Mouse (Mus musculus) testis, adult 2 months (tissue): ENCODE data around the gene Gm39115. TPM values are rescaled to one million over a fixed set of nuclear protein-coding genes. Genes with fewer than 3 reads are reported as not detected.

ENCODE experiments used
- H3K27ac ChIP-seq: fragments of 200-500 bp; 2 replicates; pipeline ENCODE4 v1.5.1; 2012; ENCODE audit warnings: low read depth, low read length; ENCODE audit not compliant: control insufficient read depth, insufficient read depth
- H3K27me3 ChIP-seq: fragments of 200-500 bp; 2 replicates; pipeline ENCODE4 v1.6.1; 2012; ENCODE audit warnings: mild to moderate bottlenecking, low read length, moderate library complexity; ENCODE audit not compliant: control insufficient read depth, insufficient read depth
- H3K36me3 ChIP-seq: fragments of 200-500 bp; 2 replicates; pipeline ENCODE4 v1.6.1; 2012; ENCODE audit warnings: mild to moderate bottlenecking, low read length; ENCODE audit not compliant: control insufficient read depth, insufficient read depth
- H3K4me1 ChIP-seq: fragments of 200-500 bp; 2 replicates; pipeline ENCODE4 v1.6.1; 2012; ENCODE audit warnings: low read length; ENCODE audit not compliant: control insufficient read depth, insufficient read depth
- H3K4me3 ChIP-seq: fragments of 200-500 bp; 2 replicates; pipeline ENCODE4 v1.5.1; 2012; ENCODE audit warnings: low read depth, mild to moderate bottlenecking, low read length, moderate library complexity, mixed read lengths; ENCODE audit not compliant: control insufficient read depth
- CTCF ChIP-seq: fragments of 200-500 bp; IDR thresholded peaks from 2 replicates; pipeline ENCODE4 v1.5.1; 2012; ENCODE audit warnings: low read depth, mild to moderate bottlenecking, inconsistent platforms, low read length, moderate library complexity; ENCODE audit not compliant: control insufficient read depth, insufficient read depth, insufficient replicate concordance
- POLR2A ChIP-seq: fragments of 200-500 bp; IDR thresholded peaks from 2 replicates; pipeline ENCODE4 v1.6.1; 2012; ENCODE audit warnings: low read depth, mild to moderate bottlenecking, inconsistent platforms, low read length, moderate library complexity; ENCODE audit not compliant: control insufficient read depth
- polyA plus RNA-seq: library from polyadenylated mRNA; depleted of rRNA; stranded (reverse); fragments of >200 nt; gene quantifications from 2 replicates; pipeline ENCODE4 v1.2.3, GENCODE M21; 2012

Gm39115 gene
- polyA plus RNA-seq, 1 experiment, result not detected

GRCm38 (mm10) chr7:142094301-142095143, 41.3 kb downstream of the Gm39115 start:
- H3K4me1 ChIP-seq, result peaks cover 20% of the 10 kb centered on the region
- H3K27ac ChIP-seq, result no peak overlapping the region
- H3K36me3 ChIP-seq, result no peaks in the 10 kb centered on the region
- H3K4me3 ChIP-seq, result peak overlapping the region; percentile 72
- no peaks in the 10 kb centered on the region for H3K27me3 ChIP-seq
- TF ChIP-seq POLR2A (no peak), CTCF (no peak)

GRCm38 (mm10) chr7:142093696-142094240, 42.1 kb downstream of the Gm39115 start:
- Histone ChIP-seq H3K4me1 (peaks cover 20% of the 10 kb centered on the region), H3K27ac (no peak overlapping the region), H3K4me3 (no peak overlapping the region), H3K27me3 (no peaks in the 10 kb centered on the region), H3K36me3 (no peaks in the 10 kb centered on the region)
- TF ChIP-seq POLR2A (no peak), CTCF (no peak)

GRCm38 (mm10) chr7:142092991-142093390, 42.8 kb downstream of the Gm39115 start:
- TF ChIP-seq CTCF, result no peak
- no peak for TF ChIP-seq POLR2A
- H3K27ac ChIP-seq, result no peak overlapping the region
- no peaks in the 10 kb centered on the region for H3K27me3 ChIP-seq
- peaks cover 20% of the 10 kb centered on the region for H3K4me1 ChIP-seq
- H3K4me3 ChIP-seq, result no peak overlapping the region
- no peaks in the 10 kb centered on the region for H3K36me3 ChIP-seq

- Histone ChIP-seq H3K36me3 (no peaks in the 10 kb centered on the region), H3K4me1 (peaks cover 20% of the 10 kb centered on the region), H3K27ac (no peak overlapping the region), H3K4me3 (no peak overlapping the region), H3K27me3 (no peaks in the 10 kb centered on the region)
- TF ChIP-seq CTCF (no peak), POLR2A (no peak)
These were observed 44.0 kb downstream of the Gm39115 start for GRCm38 (mm10) chr7:142091848-142092247.

- no peak for TF ChIP-seq POLR2A
- H3K4me1 ChIP-seq, result peaks cover 12% of the 10 kb centered on the region
- H3K27me3 ChIP-seq, result no peaks in the 10 kb centered on the region
- H3K27ac ChIP-seq, result no peak overlapping the region
- no peak overlapping the region for H3K4me3 ChIP-seq
- H3K36me3 ChIP-seq, result no peaks in the 10 kb centered on the region
These were observed 46.0 kb downstream of the Gm39115 start for GRCm38 (mm10) chr7:142089648-142090447.

GRCm38 (mm10) chr7:142088886-142089285, 46.9 kb downstream of the Gm39115 start:
- TF ChIP-seq CTCF, result no peak
- no peak; the same call in 1 of the 2 replicates for TF ChIP-seq POLR2A
- Histone ChIP-seq H3K27ac (no peak overlapping the region), H3K27me3 (no peaks in the 10 kb centered on the region), H3K4me3 (no peak overlapping the region), H3K4me1 (peaks cover 7% of the 10 kb centered on the region), H3K36me3 (no peaks in the 10 kb centered on the region)

- Histone ChIP-seq H3K27ac (no peak overlapping the region), H3K4me3 (no peak overlapping the region), H3K36me3 (no peaks in the 10 kb centered on the region), H3K4me1 (peaks cover 9% of the 10 kb centered on the region), H3K27me3 (no peaks in the 10 kb centered on the region)
- no peak for TF ChIP-seq POLR2A
- no peak for TF ChIP-seq CTCF
These were observed 48.7 kb downstream of the Gm39115 start for GRCm38 (mm10) chr7:142087069-142087652.
